Mouse (Mus musculus): ENCODE measurements around the gene A530016L24Rik. TPM values are rescaled to one million over a fixed set of nuclear protein-coding genes. Genes with fewer than 3 reads are reported as not detected.

The A530016L24Rik gene
- polyA plus RNA-seq, 1 experiment from 2014 or later = not detected

GRCm38 (mm10) chr12:112462423-112462822 is 26.8 kb upstream of the A530016L24Rik start:
- H3K9me3 ChIP-seq (ENCODE audit: control insufficient read depth, low read length) = no peaks in the 10 kb centered on the region
- no peak overlapping the region for H3K4me3 ChIP-seq (ENCODE audit: low read depth, low read length)
- H3K9ac ChIP-seq (ENCODE audit: low read depth, low read length) = no peak overlapping the region
- peaks cover 2% of the 10 kb centered on the region; the same call in 1 of the 2 replicates for H3K4me1 ChIP-seq (replicated peaks; ENCODE audit: control insufficient read depth, insufficient read depth, low read length)
- no peak overlapping the region for H3K27ac ChIP-seq (ENCODE audit: low read depth, low read length)
- 0 out of 2 replicates have a peak, but pooled peaks have one; percentile 17 for ATAC-seq (ENCODE audit: low FRiP score)
- 59% methylated on average over 12 of the region's 12 CpGs for WGBS
- no peak for DNase-seq (ENCODE audit: low spot score)
- no peaks in the 10 kb centered on the region for H3K36me3 ChIP-seq (ENCODE audit: control insufficient read depth, insufficient read depth, low read length)
- H3K4me2 ChIP-seq (replicated peaks; ENCODE audit: low read depth, low read length) = no peak overlapping the region
- H3K27me3 ChIP-seq (ENCODE audit: control insufficient read depth, insufficient read depth, low read length) = no peaks in the 10 kb centered on the region

- H3K36me3 ChIP-seq (ENCODE audit: control insufficient read depth, insufficient read depth, low read length) = no peaks in the 10 kb centered on the region
- 84% methylated on average over 4 of the region's 4 CpGs for WGBS
- no peaks in the 10 kb centered on the region; the same call in 1 of the 2 replicates for H3K4me1 ChIP-seq (replicated peaks; ENCODE audit: control insufficient read depth, insufficient read depth, low read length)
- no peaks in the 10 kb centered on the region for H3K27me3 ChIP-seq (ENCODE audit: control insufficient read depth, insufficient read depth, low read length)
- no peak for ATAC-seq (ENCODE audit: low FRiP score)
- H3K9ac ChIP-seq (ENCODE audit: low read depth, low read length) = no peak overlapping the region
- no peak overlapping the region for H3K4me2 ChIP-seq (replicated peaks; ENCODE audit: low read depth, low read length)
- no peak overlapping the region for H3K27ac ChIP-seq (ENCODE audit: low read depth, low read length)
- H3K9me3 ChIP-seq (ENCODE audit: control insufficient read depth, low read length) = no peaks in the 10 kb centered on the region
- H3K4me3 ChIP-seq (ENCODE audit: low read depth, low read length) = no peak overlapping the region
- DNase-seq (ENCODE audit: low spot score) = no peak
Measured at GRCm38 (mm10) chr12:112463209-112463608, 26.0 kb upstream of the A530016L24Rik start.

- H3K36me3 ChIP-seq (ENCODE audit: control insufficient read depth, insufficient read depth, low read length) = no peaks in the 10 kb centered on the region
- no peak for ATAC-seq (ENCODE audit: low FRiP score)
- H3K9ac ChIP-seq (ENCODE audit: low read depth, low read length) = no peak overlapping the region
- H3K27ac ChIP-seq (ENCODE audit: low read depth, low read length) = no peak overlapping the region
- H3K27me3 ChIP-seq (ENCODE audit: control insufficient read depth, insufficient read depth, low read length) = no peaks in the 10 kb centered on the region
- no peaks in the 10 kb centered on the region; the same call in 1 of the 2 replicates for H3K4me1 ChIP-seq (replicated peaks; ENCODE audit: control insufficient read depth, insufficient read depth, low read length)
- no peak overlapping the region for H3K4me2 ChIP-seq (replicated peaks; ENCODE audit: low read depth, low read length)
- no peaks in the 10 kb centered on the region for H3K9me3 ChIP-seq (ENCODE audit: control insufficient read depth, low read length)
- H3K4me3 ChIP-seq (ENCODE audit: low read depth, low read length) = no peak overlapping the region
- 85% methylated on average over 3 of the region's 3 CpGs for WGBS
- no peak for DNase-seq (ENCODE audit: low spot score)
Measured at GRCm38 (mm10) chr12:112463750-112464444, 25.4 kb upstream of the A530016L24Rik start.

GRCm38 (mm10) chr12:112464516-112464915 is 24.7 kb upstream of the A530016L24Rik start:
- no peak overlapping the region for H3K27ac ChIP-seq (ENCODE audit: low read depth, low read length)
- no peak for ATAC-seq (ENCODE audit: low FRiP score)
- no peaks in the 10 kb centered on the region for H3K9me3 ChIP-seq (ENCODE audit: control insufficient read depth, low read length)
- H3K4me2 ChIP-seq (replicated peaks; ENCODE audit: low read depth, low read length) = no peak overlapping the region
- peaks cover under 1% of the 10 kb centered on the region; the same call in 1 of the 2 replicates for H3K4me1 ChIP-seq (replicated peaks; ENCODE audit: control insufficient read depth, insufficient read depth, low read length)
- H3K4me3 ChIP-seq (ENCODE audit: low read depth, low read length) = no peak overlapping the region
- H3K9ac ChIP-seq (ENCODE audit: low read depth, low read length) = no peak overlapping the region
- 75% methylated on average over 3 of the region's 3 CpGs for WGBS
- DNase-seq (ENCODE audit: low spot score) = no peak
- H3K36me3 ChIP-seq (ENCODE audit: control insufficient read depth, insufficient read depth, low read length) = no peaks in the 10 kb centered on the region
- no peaks in the 10 kb centered on the region for H3K27me3 ChIP-seq (ENCODE audit: control insufficient read depth, insufficient read depth, low read length)

- WGBS = 95% methylated on average over 17 of the region's 17 CpGs
- Histone ChIP-seq H3K27me3 (ENCODE audit: control insufficient read depth, insufficient read depth, low read length) (no peaks in the 10 kb centered on the region), H3K9me3 (ENCODE audit: control insufficient read depth, low read length) (no peaks in the 10 kb centered on the region), H3K4me1 (replicated peaks; ENCODE audit: control insufficient read depth, insufficient read depth, low read length) (peaks cover 5% of the 10 kb centered on the region; the same call in 1 of the 2 replicates), H3K27ac (ENCODE audit: low read depth, low read length) (no peak overlapping the region), H3K4me3 (ENCODE audit: low read depth, low read length) (no peak overlapping the region), H3K4me2 (replicated peaks; ENCODE audit: low read depth, low read length) (no peak overlapping the region), H3K9ac (ENCODE audit: low read depth, low read length) (no peak overlapping the region), H3K36me3 (ENCODE audit: control insufficient read depth, insufficient read depth, low read length) (no peaks in the 10 kb centered on the region)
- no peak for DNase-seq (ENCODE audit: low spot score)
- ATAC-seq (ENCODE audit: low FRiP score) = no peak
Measured at GRCm38 (mm10) chr12:112465928-112466327, 23.3 kb upstream of the A530016L24Rik start.

- Histone ChIP-seq H3K27me3 (ENCODE audit: control insufficient read depth, insufficient read depth, low read length) (0 out of 2 replicates have a peak, but pooled peaks cover 2% of the 10 kb centered on the region), H3K9ac (ENCODE audit: low read depth, low read length) (no peak overlapping the region), H3K27ac (ENCODE audit: low read depth, low read length) (no peak overlapping the region), H3K4me3 (ENCODE audit: low read depth, low read length) (no peak overlapping the region), H3K4me2 (replicated peaks; ENCODE audit: low read depth, low read length) (no peak overlapping the region), H3K36me3 (ENCODE audit: control insufficient read depth, insufficient read depth, low read length) (no peaks in the 10 kb centered on the region), H3K4me1 (replicated peaks; ENCODE audit: control insufficient read depth, insufficient read depth, low read length) (peaks cover 5% of the 10 kb centered on the region; the same call in 1 of the 2 replicates), H3K9me3 (ENCODE audit: control insufficient read depth, low read length) (no peaks in the 10 kb centered on the region)
- DNase-seq (ENCODE audit: low spot score) (no peak), ATAC-seq (ENCODE audit: low FRiP score) (no peak)
- WGBS = 81% methylated on average over 10 of the region's 10 CpGs
Measured at GRCm38 (mm10) chr12:112467387-112467786, 21.9 kb upstream of the A530016L24Rik start.

GRCm38 (mm10) chr12:112469393-112469792 is 19.9 kb upstream of the A530016L24Rik start:
- ATAC-seq (ENCODE audit: low FRiP score) (no peak), DNase-seq (ENCODE audit: low spot score) (no peak)
- no peak overlapping the region for H3K27ac ChIP-seq (ENCODE audit: low read depth, low read length)
- peaks cover 2% of the 10 kb centered on the region for H3K27me3 ChIP-seq (ENCODE audit: control insufficient read depth, insufficient read depth, low read length)
- WGBS = 88% methylated on average over 7 of the region's 7 CpGs
- no peaks in the 10 kb centered on the region for H3K9me3 ChIP-seq (ENCODE audit: control insufficient read depth, low read length)
- H3K4me3 ChIP-seq (ENCODE audit: low read depth, low read length) = no peak overlapping the region
- H3K36me3 ChIP-seq (ENCODE audit: control insufficient read depth, insufficient read depth, low read length) = no peaks in the 10 kb centered on the region
- H3K4me2 ChIP-seq (replicated peaks; ENCODE audit: low read depth, low read length) = no peak overlapping the region
- H3K4me1 ChIP-seq (replicated peaks; ENCODE audit: control insufficient read depth, insufficient read depth, low read length) = peaks cover 5% of the 10 kb centered on the region; the same call in 1 of the 2 replicates
- no peak overlapping the region for H3K9ac ChIP-seq (ENCODE audit: low read depth, low read length)

GRCm38 (mm10) chr12:112470216-112470615 is 19.0 kb upstream of the A530016L24Rik start:
- no peak overlapping the region for H3K27ac ChIP-seq (ENCODE audit: low read depth, low read length)
- no peak overlapping the region for H3K4me2 ChIP-seq (replicated peaks; ENCODE audit: low read depth, low read length)
- 50% methylated on average over 5 of the region's 5 CpGs for WGBS
- H3K27me3 ChIP-seq (ENCODE audit: control insufficient read depth, insufficient read depth, low read length) = peaks cover 10% of the 10 kb centered on the region
- peaks cover 5% of the 10 kb centered on the region; the same call in 1 of the 2 replicates for H3K4me1 ChIP-seq (replicated peaks; ENCODE audit: control insufficient read depth, insufficient read depth, low read length)
- no peak overlapping the region for H3K4me3 ChIP-seq (ENCODE audit: low read depth, low read length)
- H3K36me3 ChIP-seq (ENCODE audit: control insufficient read depth, insufficient read depth, low read length) = no peaks in the 10 kb centered on the region
- 0 out of 2 replicates have a peak, but pooled peaks have one; percentile 33 for ATAC-seq (ENCODE audit: low FRiP score)
- no peak overlapping the region for H3K9ac ChIP-seq (ENCODE audit: low read depth, low read length)
- H3K9me3 ChIP-seq (ENCODE audit: control insufficient read depth, low read length) = no peaks in the 10 kb centered on the region
- DNase-seq (ENCODE audit: low spot score) = peak; percentile 27

GRCm38 (mm10) chr12:112473777-112474176 is 15.5 kb upstream of the A530016L24Rik start:
- no peak overlapping the region for H3K4me3 ChIP-seq (ENCODE audit: low read depth, low read length)
- no peak overlapping the region for H3K27ac ChIP-seq (ENCODE audit: low read depth, low read length)
- H3K36me3 ChIP-seq (ENCODE audit: control insufficient read depth, insufficient read depth, low read length) = no peaks in the 10 kb centered on the region
- ATAC-seq (ENCODE audit: low FRiP score) (peak; percentile 79), DNase-seq (ENCODE audit: low spot score) (peak; percentile 91)
- H3K4me1 ChIP-seq (replicated peaks; ENCODE audit: control insufficient read depth, insufficient read depth, low read length) = peaks cover 5% of the 10 kb centered on the region; the same call in 1 of the 2 replicates
- H3K27me3 ChIP-seq (ENCODE audit: control insufficient read depth, insufficient read depth, low read length) = peaks cover 10% of the 10 kb centered on the region
- H3K9ac ChIP-seq (ENCODE audit: low read depth, low read length) = no peak overlapping the region
- no peak overlapping the region for H3K4me2 ChIP-seq (replicated peaks; ENCODE audit: low read depth, low read length)
- WGBS = 20% methylated on average over 9 of the region's 9 CpGs
- no peaks in the 10 kb centered on the region for H3K9me3 ChIP-seq (ENCODE audit: control insufficient read depth, low read length)
